In the genomic region with DNA sequence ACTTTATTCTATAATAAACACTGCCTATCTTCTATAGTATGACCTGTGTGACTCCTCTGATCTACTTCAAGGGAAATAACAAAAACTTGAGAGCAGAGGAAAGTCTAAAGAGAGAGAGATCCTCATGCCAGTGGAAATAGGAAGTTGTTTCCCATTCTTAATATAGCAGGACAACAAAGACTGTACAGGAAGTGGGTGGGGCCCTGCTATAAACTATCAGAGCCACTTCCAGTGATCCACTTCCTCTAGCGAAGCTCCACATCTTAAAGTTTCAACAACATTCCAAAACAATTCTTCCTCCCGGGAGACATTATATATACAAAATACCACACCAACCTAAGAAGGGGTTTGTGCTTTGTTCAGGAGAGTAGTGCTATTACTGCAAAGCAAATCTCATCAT, we compare ENCODE assay signal across 27 mouse cellular contexts.
DNase-seq lines count a peak whose midpoint lies in the region; ATAC-seq and TF ChIP-seq lines count a peak whose summit lies in the region.
"Had no signal": no experiment of that assay in that cellular context is flagged by ENCODE, and none has a peak within 500 bp of the region (broad histone marks: within the 10 kb centered on the region; RNA-seq: fewer than 3 reads in every experiment).

No protein-coding gene starts in this region.

- no peaks in the 10 kb centered on the region for H3K4me1 ChIP-seq in lung, embryonic 14.5 days (ENCODE audit: insufficient read depth)
- H3K4me1 ChIP-seq in lung, adult 2 months (ENCODE audit: control insufficient read depth, insufficient read depth, low read length) = no peaks in the 10 kb centered on the region
- H3K4me1 ChIP-seq in lung, embryonic 16.5 days (replicated peaks; ENCODE audit: control insufficient read depth, insufficient read depth, low read length) = no peaks in the 10 kb centered on the region
- H3K4me1 ChIP-seq: embryonic facial prominence, embryonic 10.5 days; embryonic facial prominence, embryonic 13.5 days; forebrain, embryonic 12.5 days; forebrain, embryonic 15.5 days; hindbrain, embryonic 12.5 days; hindbrain, embryonic 15.5 days had no signal

- no peaks in the 10 kb centered on the region for H3K9me3 ChIP-seq in lung, embryonic 14.5 days (ENCODE audit: low read depth, low read length)
- no peaks in the 10 kb centered on the region for H3K9me3 ChIP-seq in lung, embryonic 16.5 days (ENCODE audit: control insufficient read depth, low read length)
- H3K9me3 ChIP-seq: embryonic facial prominence, embryonic 10.5 days; embryonic facial prominence, embryonic 13.5 days; forebrain, embryonic 12.5 days; forebrain, embryonic 15.5 days; G1E; hindbrain, embryonic 12.5 days; hindbrain, embryonic 15.5 days had no signal

- ATAC-seq in lung, embryonic 14.5 days (ENCODE audit: insufficient read depth) = peak; percentile 68; the same call in 1 of the 2 replicates
- ATAC-seq in lung, embryonic 16.5 days (ENCODE audit: low read depth) = peak; percentile 71
- ATAC-seq: forebrain, embryonic 15.5 days; Patski had no signal

- H3K36me3 ChIP-seq in lung, embryonic 14.5 days (ENCODE audit: insufficient read depth) = no peaks in the 10 kb centered on the region
- H3K36me3 ChIP-seq in lung, embryonic 16.5 days (ENCODE audit: control insufficient read depth, insufficient read depth, low read length) = no peaks in the 10 kb centered on the region
- H3K36me3 ChIP-seq: embryonic facial prominence, embryonic 10.5 days; embryonic facial prominence, embryonic 13.5 days; forebrain, embryonic 12.5 days; forebrain, embryonic 15.5 days; G1E; hindbrain, embryonic 12.5 days; hindbrain, embryonic 15.5 days had no signal

- TF ChIP-seq CTCF in lung, embryonic 14.5 days (IDR thresholded peaks at IDR 0.05; ENCODE audit: low read depth) = no peak
- TF ChIP-seq CTCF in lung, adult 2 months (IDR thresholded peaks at IDR 0.05; ENCODE audit: insufficient read depth, low read length) = no peak

- DNase-seq in lung, embryonic 14.5 days = peak; percentile 61
- DNase-seq in lung, adult 2 months = no peak
- peak; percentile 7 for DNase-seq in lung, postnatal 14 days
- peak; percentile 20 to 29 for DNase-seq in lung, postnatal 4 days
- DNase-seq in cerebellum, adult 8-10 months = no peak
- no peak for DNase-seq in layer of hippocampus, adult 11-12 months (ENCODE audit: low spot score)
- DNase-seq: adrenal gland, postnatal 10 days; adrenal gland, postnatal 36 days; B cell, adult 2 months; cerebellum, adult 18-20 months; cerebellum, adult 9-11 months; cerebellum, postnatal 25 days; gastrocnemius, adult 2 months; gastrocnemius, postnatal 14 days; heart, adult 11 months had no signal

- H3K27me3 ChIP-seq in lung, embryonic 14.5 days (ENCODE audit: insufficient read depth, low read length) = no peaks in the 10 kb centered on the region
- no peaks in the 10 kb centered on the region for H3K27me3 ChIP-seq in lung, embryonic 16.5 days (ENCODE audit: control insufficient read depth, insufficient read depth, low read depth, low read length)
- H3K27me3 ChIP-seq: CH12.LX; embryonic facial prominence, embryonic 13.5 days; forebrain, embryonic 12.5 days; forebrain, embryonic 15.5 days; hindbrain, embryonic 12.5 days; hindbrain, embryonic 15.5 days; Patski had no signal

- no peak overlapping the region for H3K4me3 ChIP-seq in lung, embryonic 14.5 days (ENCODE audit: low read depth, low read length)
- no peak overlapping the region for H3K4me3 ChIP-seq in lung, adult 2 months (replicated peaks; ENCODE audit: extremely low read depth, low read depth, low read length)
- H3K4me3 ChIP-seq in lung, embryonic 16.5 days (ENCODE audit: low read length) = no peak overlapping the region
- H3K4me3 ChIP-seq: embryonic facial prominence, embryonic 10.5 days; embryonic facial prominence, embryonic 13.5 days; erythroblast, embryonic 14.5 days; forebrain, embryonic 12.5 days; forebrain, embryonic 15.5 days; gastrocnemius, adult 2 months; hindbrain, embryonic 12.5 days; hindbrain, embryonic 15.5 days had no signal

- no peak overlapping the region for H3K4me2 ChIP-seq in lung, embryonic 14.5 days
- no peak overlapping the region for H3K4me2 ChIP-seq in lung, embryonic 16.5 days (ENCODE audit: low read depth, low read length)
- H3K4me2 ChIP-seq: embryonic facial prominence, embryonic 13.5 days; forebrain, embryonic 12.5 days; forebrain, embryonic 15.5 days; heart, embryonic 11.5 days; hindbrain, embryonic 12.5 days; hindbrain, embryonic 15.5 days had no signal

- no peak overlapping the region for H3K27ac ChIP-seq in lung, embryonic 14.5 days (ENCODE audit: low read depth)
- H3K27ac ChIP-seq in lung, embryonic 16.5 days (ENCODE audit: low read length) = no peak overlapping the region
- H3K27ac ChIP-seq: embryonic facial prominence, embryonic 10.5 days; embryonic facial prominence, embryonic 13.5 days; forebrain, embryonic 12.5 days; forebrain, embryonic 15.5 days; gastrocnemius, adult 2 months; hindbrain, embryonic 12.5 days; hindbrain, embryonic 15.5 days had no signal

- TF ChIP-seq POLR2A in lung, adult 2 months (IDR thresholded peaks at IDR 0.05; ENCODE audit: borderline replicate concordance, extremely low read depth, low read depth, low read length) = no peak

- 53% methylated on average over 2 of the region's 2 CpGs for WGBS in lung, embryonic 14.5 days
- WGBS in lung, adult 2 months = 20% methylated on average over 2 of the region's 2 CpGs
- WGBS in lung, embryonic 16.5 days = 27% methylated on average over 2 of the region's 2 CpGs

- H3K9ac ChIP-seq in lung, embryonic 14.5 days = no peak overlapping the region
- no peak overlapping the region for H3K9ac ChIP-seq in lung, embryonic 16.5 days (ENCODE audit: low read length)
- H3K9ac ChIP-seq: embryonic facial prominence, embryonic 13.5 days; forebrain, embryonic 12.5 days; forebrain, embryonic 15.5 days; hindbrain, embryonic 12.5 days; hindbrain, embryonic 15.5 days had no signal

Comparison
In these comparisons a context has a peak if more than half of its experiments do, and no peak if none do; other contexts are left out.
1. DNase-seq: peak in lung, embryonic 14.5 days (single experiment), lung, postnatal 14 days (single experiment) and lung, postnatal 4 days (2 of 2); none in lung, adult 2 months (single experiment), cerebellum, adult 8-10 months (single experiment) and layer of hippocampus, adult 11-12 months (single experiment).